Mouse (Mus musculus) lung, embryonic 16.5 days (tissue): ENCODE data around the gene Rspo4. TPM values are rescaled to one million over a fixed set of nuclear protein-coding genes. Genes with fewer than 3 reads are reported as not detected.
A peak's percentile ranks its signal among the peaks of the same experiment; 100 is the strongest.

Experiments
- ATAC-seq: fragments of 200-750 bp; cut with Nextera tagmentation; 2 replicates; pipeline ENCODE4 v1.8.0; 2017; ENCODE audit warnings: low read depth, mild to moderate bottlenecking, moderate library complexity
- H3K27ac ChIP-seq: fragments of 300-500 bp; sonication (generic); 2 replicates; pipeline ENCODE4 v1.5.1; 2014; ENCODE audit warnings: mild to moderate bottlenecking, control low read depth, low read length
- H3K27me3 ChIP-seq: fragments of 300-500 bp; sonication (generic); 2 replicates; pipeline ENCODE4 v1.6.1; 2014; ENCODE audit warnings: low read depth, low read length, mixed read lengths; ENCODE audit not compliant: control insufficient read depth, insufficient read depth
- H3K36me3 ChIP-seq: fragments of 300-500 bp; sonication (generic); 2 replicates; pipeline ENCODE4 v1.6.1; 2014; ENCODE audit warnings: low read length; ENCODE audit not compliant: control insufficient read depth, insufficient read depth
- H3K4me1 ChIP-seq: fragments of 300-500 bp; sonication (generic); replicated peaks from 2 replicates; pipeline ENCODE4 v1.6.1; 2014; ENCODE audit warnings: low read length, mixed read lengths; ENCODE audit not compliant: control insufficient read depth, insufficient read depth
- H3K4me2 ChIP-seq: fragments of 300-500 bp; sonication (generic); 2 replicates; pipeline ENCODE4 v1.6.1; 2014; ENCODE audit warnings: low read depth, low read length, control low read depth
- H3K4me3 ChIP-seq: fragments of 300-500 bp; sonication (generic); 2 replicates; pipeline ENCODE4 v1.5.1; 2014; ENCODE audit warnings: mild to moderate bottlenecking, low read length, control low read depth
- H3K9ac ChIP-seq: fragments of 300-500 bp; sonication (generic); 2 replicates; pipeline ENCODE4 v1.6.1; 2014; ENCODE audit warnings: low read length, control low read depth
- H3K9me3 ChIP-seq: fragments of 300-500 bp; sonication (generic); 2 replicates; pipeline ENCODE4 v1.6.1; 2016; ENCODE audit warnings: low read length; ENCODE audit not compliant: control insufficient read depth
- WGBS: fragments of 180-500 bp; shearing (Covaris S2); extraction: QIAGEN DNeasy Blood & Tissue Kit; methylation state at CpG from one replicate; pipeline ENCODE4 v1.1.7; 2014; 5-methylcytosine and 5-hydroxymethylcytosine counted together
- polyA plus RNA-seq: library from polyadenylated mRNA; unstranded; fragments of >200 nt; fragmentation: Nextera tagmentation; extraction: Ambion mirVana; gene quantifications from 2 replicates; pipeline ENCODE4 v1.2.1, GENCODE M21; 2015

Gene Rspo4
- 0.94 and 0.97 TPM in 2 replicates for polyA plus RNA-seq

DNA sequence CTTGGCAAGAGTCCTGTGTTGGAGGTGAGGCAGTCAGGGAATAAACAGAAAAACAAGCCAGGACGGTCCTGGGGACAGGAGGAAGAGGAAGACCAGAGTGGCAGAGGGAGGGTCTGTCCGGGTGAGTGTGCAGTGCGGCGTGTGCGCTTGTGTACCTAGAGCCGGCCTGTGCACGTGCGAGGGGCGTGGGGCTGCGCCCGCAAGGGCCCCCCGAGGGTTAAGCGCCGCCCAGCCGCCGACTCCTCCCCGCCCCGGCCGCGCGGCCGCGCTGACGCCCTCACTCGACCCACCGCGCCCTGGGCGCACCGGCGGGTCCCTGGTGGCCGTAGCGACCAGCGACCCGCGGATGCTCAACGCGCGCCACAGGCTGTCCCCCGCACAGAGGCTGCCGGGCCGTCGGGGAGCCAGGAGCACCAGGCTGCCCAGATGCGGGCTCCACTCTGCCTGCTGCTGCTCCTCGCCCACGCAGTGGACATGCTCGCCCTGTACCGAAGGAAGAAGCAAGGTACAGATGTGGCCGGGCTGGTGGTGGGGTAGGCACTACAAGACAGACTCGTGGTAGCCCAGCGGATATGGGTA lies at the start of gene Rspo4:
Rspo4 (plus strand) TSS at position 280 of the 579 bp plus-strand sequence.
- peaks cover 7% of the 10 kb centered on the region; the same call in 1 of the 2 replicates for H3K4me1 ChIP-seq
- WGBS: under 1% methylated on average over 49 of the region's 50 CpGs
- H3K9ac ChIP-seq: no peak within 1 kb of the TSS
- peak; percentile 54 for ATAC-seq
- H3K27ac ChIP-seq: no peak within 1 kb of the TSS
- peak within 1 kb of the TSS; percentile 37 for H3K4me3 ChIP-seq
- H3K27me3 ChIP-seq: peaks cover 27% of the 10 kb centered on the region
- H3K4me2 ChIP-seq: peak within 1 kb of the TSS; percentile 56
- H3K9me3 ChIP-seq: no peaks in the 10 kb centered on the region
- no peaks in the 10 kb centered on the region for H3K36me3 ChIP-seq

DNA sequence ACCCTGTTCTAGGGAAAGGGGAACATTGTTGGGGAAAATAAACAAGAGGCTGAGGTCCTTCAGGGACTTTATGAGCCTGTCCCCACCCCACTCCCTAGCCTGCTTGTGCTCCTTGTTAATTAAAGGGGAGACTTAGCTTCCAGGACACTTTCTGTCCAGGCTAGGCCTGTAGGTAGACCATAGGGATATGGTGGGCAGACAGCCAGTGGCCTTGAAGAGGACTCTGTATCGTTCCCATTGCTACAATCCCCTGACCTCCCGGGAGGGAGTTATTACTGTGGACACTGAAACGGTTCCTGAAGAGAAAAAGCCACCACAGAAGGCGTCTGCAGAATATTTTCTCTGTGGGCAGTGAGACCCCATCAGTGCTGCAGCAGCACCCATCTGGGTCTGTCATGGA lies 27.1 kb upstream of the Rspo4 start:
- no peak overlapping the region for H3K9ac ChIP-seq
- no peak overlapping the region for H3K4me3 ChIP-seq
- H3K27me3 ChIP-seq: no peaks in the 10 kb centered on the region
- no peaks in the 10 kb centered on the region for H3K9me3 ChIP-seq
- no peak overlapping the region for H3K27ac ChIP-seq
- 65% methylated on average over 4 of the region's 4 CpGs for WGBS
- H3K36me3 ChIP-seq: no peaks in the 10 kb centered on the region
- no peak for ATAC-seq
- no peaks in the 10 kb centered on the region for H3K4me1 ChIP-seq
- H3K4me2 ChIP-seq: no peak overlapping the region

DNA sequence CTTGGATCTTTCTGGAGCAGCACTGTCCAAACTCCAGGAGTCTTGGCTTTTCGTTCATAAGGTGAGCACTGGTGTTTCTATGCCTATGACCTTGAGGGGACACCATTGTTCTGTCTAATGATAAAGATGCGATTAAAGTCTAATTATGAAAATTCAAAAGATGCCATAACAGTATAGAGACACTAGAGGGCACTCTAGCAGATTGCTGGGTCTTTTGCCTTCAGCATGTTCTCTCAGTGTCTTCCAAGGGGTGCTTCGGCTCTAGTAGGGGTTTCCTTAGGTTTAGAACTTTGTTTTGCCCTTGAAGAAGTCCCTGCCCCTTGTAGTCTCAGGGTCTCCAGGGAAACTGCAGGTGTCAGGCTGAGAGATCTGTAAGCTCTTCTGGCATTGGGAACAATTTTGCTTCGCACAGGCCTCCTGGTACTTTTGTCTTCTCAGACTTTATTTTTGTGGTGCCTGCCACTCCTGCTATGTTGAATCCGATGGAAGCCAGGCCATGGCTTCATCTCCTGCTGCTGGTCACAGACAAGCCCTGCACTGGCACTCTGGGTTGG lies 19.6 kb downstream of the Rspo4 start:
- no peak for ATAC-seq
- Histone ChIP-seq H3K36me3 (no peaks in the 10 kb centered on the region), H3K4me2 (no peak overlapping the region), H3K27me3 (no peaks in the 10 kb centered on the region), H3K4me3 (no peak overlapping the region), H3K9ac (no peak overlapping the region), H3K9me3 (no peaks in the 10 kb centered on the region), H3K4me1 (no peaks in the 10 kb centered on the region), H3K27ac (no peak overlapping the region)
- WGBS: 44% methylated on average over 5 of the region's 5 CpGs

DNA sequence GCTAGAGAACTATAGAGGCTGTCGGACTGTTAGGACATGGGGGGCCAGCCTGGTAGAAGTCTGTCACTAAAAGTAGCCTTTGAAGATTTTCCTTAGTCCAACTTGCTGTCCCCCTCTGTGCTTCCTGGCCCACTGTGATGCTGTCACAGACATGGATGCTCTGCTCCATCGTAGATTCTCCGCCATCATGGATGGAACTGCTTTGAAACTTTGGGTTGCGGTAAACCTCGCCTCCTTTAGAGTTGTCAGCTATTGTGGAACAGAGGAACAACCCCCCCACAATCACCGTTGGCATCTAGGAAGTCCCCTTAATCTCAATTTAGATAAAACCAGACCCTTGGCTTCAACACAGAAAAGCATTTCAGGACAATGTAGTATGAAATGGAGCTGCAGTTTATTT lies 22.2 kb downstream of the Rspo4 start:
- no peaks in the 10 kb centered on the region for H3K4me1 ChIP-seq
- no peak overlapping the region for H3K27ac ChIP-seq
- no peak overlapping the region for H3K4me3 ChIP-seq
- no peak overlapping the region for H3K9ac ChIP-seq
- ATAC-seq: no peak
- H3K36me3 ChIP-seq: no peaks in the 10 kb centered on the region
- H3K4me2 ChIP-seq: no peak overlapping the region
- 79% methylated on average over 6 of the region's 6 CpGs for WGBS
- H3K9me3 ChIP-seq: no peaks in the 10 kb centered on the region
- H3K27me3 ChIP-seq: no peaks in the 10 kb centered on the region

DNA sequence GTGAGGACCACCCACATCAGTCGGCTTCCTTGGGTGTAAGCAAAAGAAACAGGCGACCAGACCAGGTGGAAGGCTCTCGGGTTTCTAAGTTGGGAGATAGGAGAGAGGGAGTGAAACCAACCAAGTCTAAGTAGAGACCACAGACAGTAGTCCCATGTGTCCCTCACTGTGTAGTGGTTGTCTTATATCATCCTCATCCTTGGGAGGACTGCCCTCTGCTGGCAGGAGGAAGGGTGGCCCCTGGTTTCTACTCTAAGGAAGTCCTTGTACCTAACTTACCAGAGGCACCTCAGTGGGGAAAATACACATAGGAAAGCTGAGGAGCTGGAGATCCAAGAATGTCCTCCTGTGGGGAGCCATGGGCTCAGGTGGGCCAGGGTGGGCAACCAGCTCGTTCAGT lies 23.8 kb downstream of the Rspo4 start:
- H3K4me1 ChIP-seq: no peaks in the 10 kb centered on the region
- no peak overlapping the region for H3K9ac ChIP-seq
- H3K27me3 ChIP-seq: no peaks in the 10 kb centered on the region
- H3K36me3 ChIP-seq: no peaks in the 10 kb centered on the region
- no peaks in the 10 kb centered on the region for H3K9me3 ChIP-seq
- no peak overlapping the region for H3K27ac ChIP-seq
- peak; percentile 54; the same call in 1 of the 2 replicates for ATAC-seq
- 26% methylated on average over 4 of the region's 4 CpGs for WGBS
- no peak overlapping the region for H3K4me2 ChIP-seq
- no peak overlapping the region for H3K4me3 ChIP-seq

DNA sequence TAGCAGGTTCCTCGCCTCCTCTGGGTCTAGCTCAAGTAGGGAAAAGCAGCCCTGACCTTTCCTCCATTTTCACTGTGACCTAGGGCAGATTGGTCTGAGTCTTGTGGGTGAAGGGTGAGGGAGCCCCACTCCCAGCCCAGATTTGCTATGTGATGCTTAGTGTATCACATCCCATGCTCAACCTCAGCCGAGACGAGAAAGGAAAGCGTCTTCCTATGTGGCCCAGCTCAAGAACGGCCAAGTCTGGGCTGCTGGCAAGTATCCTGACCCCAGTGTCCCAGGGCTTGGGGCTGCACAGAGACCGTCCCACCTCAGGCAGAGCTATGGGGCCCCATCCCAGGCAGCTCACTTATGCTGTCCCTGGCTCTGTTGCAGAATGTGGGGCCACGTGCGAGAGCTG lies 25.5 kb downstream of the Rspo4 start:
- Histone ChIP-seq H3K9ac (no peak overlapping the region), H3K4me1 (no peaks in the 10 kb centered on the region), H3K27me3 (no peaks in the 10 kb centered on the region), H3K36me3 (no peaks in the 10 kb centered on the region), H3K27ac (no peak overlapping the region), H3K4me2 (no peak overlapping the region), H3K4me3 (no peak overlapping the region), H3K9me3 (no peaks in the 10 kb centered on the region)
- 78% methylated on average over 8 of the region's 8 CpGs for WGBS
- ATAC-seq: no peak

DNA sequence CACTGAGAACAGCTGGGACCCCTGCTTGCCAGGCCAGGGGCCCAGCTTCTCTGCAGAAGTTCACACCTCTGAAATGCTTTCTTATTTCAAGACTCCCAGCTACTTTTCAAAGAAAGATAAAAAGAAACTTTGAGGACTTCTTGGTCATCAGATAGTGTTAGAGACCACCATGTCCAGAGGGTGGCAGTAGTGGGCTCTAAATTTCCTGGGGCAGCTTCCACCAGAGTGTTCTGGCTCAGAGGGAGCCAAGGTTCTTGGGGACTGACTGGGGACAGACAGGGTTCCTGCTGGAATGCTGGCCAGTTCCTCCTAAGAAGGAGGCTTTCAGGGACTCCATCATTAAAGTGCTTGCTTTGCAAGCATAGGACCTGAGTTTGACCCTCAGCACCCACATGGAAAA lies 31.8 kb downstream of the Rspo4 start:
- H3K27ac ChIP-seq: no peak overlapping the region
- H3K9ac ChIP-seq: no peak overlapping the region
- ATAC-seq: no peak
- no peaks in the 10 kb centered on the region for H3K36me3 ChIP-seq
- no peak overlapping the region for H3K4me2 ChIP-seq
- no peaks in the 10 kb centered on the region for H3K9me3 ChIP-seq
- no peaks in the 10 kb centered on the region for H3K4me1 ChIP-seq
- no peaks in the 10 kb centered on the region for H3K27me3 ChIP-seq
- H3K4me3 ChIP-seq: no peak overlapping the region

DNA sequence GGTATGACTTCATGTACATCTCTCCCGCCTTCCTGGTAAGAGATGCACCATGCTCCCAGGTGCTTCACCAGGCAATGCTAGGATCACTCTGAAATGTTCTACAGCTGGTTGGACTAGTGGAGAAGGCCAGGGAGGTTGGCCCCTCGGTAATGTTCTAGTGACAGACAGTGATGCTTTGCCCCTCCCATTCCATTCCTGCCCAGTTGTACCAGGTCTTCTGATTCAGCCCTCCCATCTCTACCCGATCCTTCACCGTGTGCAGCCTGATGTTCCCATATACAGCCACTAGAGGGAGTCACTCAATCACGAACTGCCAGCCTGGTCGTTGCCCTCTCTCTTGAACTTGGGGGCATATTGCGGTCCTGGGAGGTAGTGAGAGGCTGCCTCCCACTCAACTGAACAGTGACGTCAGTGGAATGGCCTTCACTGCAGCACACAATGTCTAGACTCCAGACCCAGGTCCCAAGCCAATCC lies 33.3 kb downstream of the Rspo4 start:
- Histone ChIP-seq H3K27ac (no peak overlapping the region), H3K4me3 (no peak overlapping the region), H3K36me3 (no peaks in the 10 kb centered on the region), H3K4me2 (no peak overlapping the region), H3K9ac (no peak overlapping the region), H3K4me1 (no peaks in the 10 kb centered on the region), H3K27me3 (no peaks in the 10 kb centered on the region), H3K9me3 (no peaks in the 10 kb centered on the region)
- WGBS: 13% methylated on average over 8 of the region's 8 CpGs
- peak; percentile 65 for ATAC-seq

DNA sequence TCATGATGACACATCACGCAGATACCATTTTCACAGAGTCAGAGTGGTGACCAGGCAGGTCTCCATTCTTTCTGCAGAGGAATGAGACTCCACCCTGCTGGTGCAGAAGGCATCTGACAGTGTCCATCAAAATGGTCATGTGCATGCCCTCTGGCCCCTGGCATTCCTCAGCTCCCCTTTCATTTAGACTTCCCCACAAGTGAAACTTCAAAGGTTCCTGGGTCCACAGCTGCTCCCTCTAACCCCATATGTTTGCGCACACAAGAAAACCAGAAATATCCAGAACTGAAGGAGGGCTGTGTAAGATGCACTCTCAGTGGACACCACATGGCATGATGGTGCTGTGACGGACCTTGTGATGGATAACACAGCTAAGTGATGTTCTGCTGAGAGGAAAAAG lies 35.9 kb downstream of the Rspo4 start:
- H3K36me3 ChIP-seq: no peaks in the 10 kb centered on the region
- WGBS: 68% methylated on average over 3 of the region's 3 CpGs
- no peak overlapping the region for H3K4me2 ChIP-seq
- no peak overlapping the region for H3K4me3 ChIP-seq
- no peaks in the 10 kb centered on the region for H3K4me1 ChIP-seq
- H3K9me3 ChIP-seq: no peaks in the 10 kb centered on the region
- no peaks in the 10 kb centered on the region for H3K27me3 ChIP-seq
- H3K27ac ChIP-seq: no peak overlapping the region
- no peak overlapping the region for H3K9ac ChIP-seq
- no peak for ATAC-seq
